Mouse (Mus musculus) urinary bladder, postnatal 14 days (tissue): Measurements from ENCODE around the gene C3.

ENCODE experiments used
- DNase-seq: peaks from one replicate; pipeline ENCODE4 v3.0.0; 2021; ENCODE audit warnings: low spot score

Gene C3

DNA sequence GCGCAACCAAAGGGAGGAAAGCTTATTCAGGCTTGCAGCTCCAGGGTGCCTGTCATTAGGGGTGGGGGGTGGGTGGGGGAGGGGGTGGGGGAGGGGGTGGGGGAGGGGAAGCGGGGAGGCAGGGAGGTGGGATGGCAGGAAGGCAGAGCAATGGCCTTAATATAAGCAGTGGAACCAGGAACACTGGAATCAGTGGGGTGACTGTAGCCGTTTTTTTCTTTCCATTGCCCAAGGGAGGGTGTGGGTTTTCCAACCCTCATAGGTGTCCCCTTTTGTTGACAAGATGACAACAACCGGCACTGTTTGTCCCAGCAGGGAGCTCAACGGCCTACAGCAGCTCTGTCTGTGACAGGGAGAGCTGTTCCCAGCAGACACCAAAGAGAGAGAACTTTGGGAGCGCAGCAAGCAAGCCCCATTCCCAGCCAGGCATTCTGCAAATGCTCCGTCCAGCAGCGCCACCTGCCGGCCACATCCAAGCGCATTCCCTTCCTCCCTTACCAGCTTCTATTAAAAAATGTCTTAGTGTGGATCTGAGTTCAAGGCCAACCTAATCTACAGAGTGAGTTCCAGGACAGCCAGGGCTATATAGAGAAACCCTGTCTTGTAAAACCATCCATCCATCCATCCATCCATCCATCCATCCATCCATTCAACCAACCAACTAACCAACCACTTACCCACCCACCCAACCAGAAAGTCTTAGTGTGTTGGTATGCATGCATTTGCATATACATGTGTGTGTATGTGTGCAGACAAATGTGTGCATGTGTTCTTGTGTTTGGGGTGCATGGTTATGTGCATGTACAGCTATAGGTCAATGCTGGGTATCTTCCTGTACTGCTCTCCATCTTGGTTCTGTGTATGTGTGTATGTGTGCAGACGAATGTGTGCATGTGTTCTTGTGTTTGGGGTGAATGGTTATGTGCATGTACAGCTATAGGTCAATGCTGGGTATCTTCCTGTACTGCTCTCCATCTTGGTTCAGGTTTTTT, 60.8 kb downstream of the C3 start:
- peak; percentile 91 for DNase-seq
